Comparison of ENCODE assay signal across 24 mouse cellular contexts in the genomic region with DNA sequence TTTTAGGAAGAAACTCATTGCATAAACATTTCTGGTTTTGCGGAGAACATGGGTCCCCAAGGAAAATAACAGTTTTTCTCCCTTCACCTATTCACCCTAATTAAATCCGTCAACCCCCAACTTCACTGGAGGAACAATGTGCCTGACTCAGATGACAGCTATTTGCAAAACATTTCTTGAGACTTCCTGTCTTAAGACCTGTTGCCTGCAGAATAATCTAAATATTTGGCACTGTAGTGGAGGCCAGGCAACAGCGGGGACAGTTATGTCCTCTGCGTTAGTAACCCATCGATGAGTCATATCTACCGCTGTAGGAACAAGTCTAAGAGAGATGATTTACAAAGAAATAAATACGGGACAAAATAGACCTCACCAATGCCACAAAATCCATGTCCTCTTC. TPM values are rescaled to one million over a fixed set of nuclear protein-coding genes. Genes with fewer than 3 reads are reported as not detected.
A peak's percentile ranks its signal among the peaks of the same experiment; 100 is the strongest.
DNase-seq lines count a peak whose midpoint lies in the region; ATAC-seq lines count a peak whose summit lies in the region.
"Had no signal": no experiment of that assay in that cellular context is flagged by ENCODE, and none has a peak within 500 bp of the region (broad histone marks: within the 10 kb centered on the region; RNA-seq: fewer than 3 reads in every experiment).

No protein-coding gene starts in this region.

- H3K9me3 ChIP-seq in kidney, embryonic 14.5 days (ENCODE audit: control insufficient read depth, low read length): no peaks in the 10 kb centered on the region
- no peaks in the 10 kb centered on the region for H3K9me3 ChIP-seq in lung, embryonic 16.5 days (ENCODE audit: control insufficient read depth, low read length)
- H3K9me3 ChIP-seq in forebrain, embryonic 16.5 days (ENCODE audit: control insufficient read depth, low read length): no peaks in the 10 kb centered on the region
- H3K9me3 ChIP-seq: heart, embryonic 10.5 days; limb, embryonic 13.5 days; megakaryocyte, embryonic 14.5 days; midbrain, embryonic 15.5 days had no signal

- 0 out of 2 replicates have a peak, but pooled peaks cover 7% of the 10 kb centered on the region for H3K4me1 ChIP-seq in kidney, embryonic 14.5 days (ENCODE audit: control insufficient read depth, insufficient read depth, low read length)
- peaks cover 4% of the 10 kb centered on the region; the same call in 1 of the 2 replicates for H3K4me1 ChIP-seq in lung, embryonic 16.5 days (replicated peaks; ENCODE audit: control insufficient read depth, insufficient read depth, low read length)
- no peaks in the 10 kb centered on the region for H3K4me1 ChIP-seq in forebrain, embryonic 16.5 days (replicated peaks; ENCODE audit: control insufficient read depth, insufficient read depth, low read length)
- H3K4me1 ChIP-seq: heart, embryonic 10.5 days; limb, embryonic 13.5 days; midbrain, embryonic 15.5 days had no signal

- H3K4me2 ChIP-seq in kidney, embryonic 14.5 days (replicated peaks; ENCODE audit: low read depth, low read length): no peak overlapping the region
- H3K4me2 ChIP-seq in lung, embryonic 16.5 days (ENCODE audit: low read depth, low read length): no peak overlapping the region
- H3K4me2 ChIP-seq in forebrain, embryonic 16.5 days (ENCODE audit: low read length): no peak overlapping the region
- H3K4me2 ChIP-seq: hindbrain, embryonic 14.5 days; limb, embryonic 13.5 days; midbrain, embryonic 15.5 days had no signal

- H3K36me3 ChIP-seq in kidney, embryonic 14.5 days (ENCODE audit: control insufficient read depth, insufficient read depth, low read length): no peaks in the 10 kb centered on the region
- H3K36me3 ChIP-seq in lung, embryonic 16.5 days (ENCODE audit: control insufficient read depth, insufficient read depth, low read length): no peaks in the 10 kb centered on the region
- H3K36me3 ChIP-seq in forebrain, embryonic 16.5 days (ENCODE audit: control insufficient read depth, insufficient read depth): no peaks in the 10 kb centered on the region
- H3K36me3 ChIP-seq: heart, embryonic 10.5 days; limb, embryonic 13.5 days; midbrain, embryonic 15.5 days had no signal

- no peak for ATAC-seq in kidney, embryonic 14.5 days (ENCODE audit: low FRiP score, low TSS enrichment)
- ATAC-seq in lung, embryonic 16.5 days (ENCODE audit: low read depth): peak; percentile 67; the same call in 1 of the 2 replicates
- no peak for ATAC-seq in forebrain, embryonic 16.5 days
- ATAC-seq: midbrain, embryonic 15.5 days had no signal

- WGBS in kidney, embryonic 14.5 days: 78% methylated on average over 7 of the region's 7 CpGs
- WGBS in lung, embryonic 16.5 days: 41% methylated on average over 7 of the region's 7 CpGs
- WGBS in forebrain, embryonic 16.5 days: 87% methylated on average over 7 of the region's 7 CpGs

- no peak overlapping the region for H3K27ac ChIP-seq in kidney, embryonic 14.5 days (ENCODE audit: low read depth, low read length)
- H3K27ac ChIP-seq in lung, embryonic 16.5 days (ENCODE audit: low read length): no peak overlapping the region
- H3K27ac ChIP-seq in forebrain, embryonic 16.5 days (ENCODE audit: low read length): no peak overlapping the region
- H3K27ac ChIP-seq: gastrocnemius, adult 2 months; heart, embryonic 10.5 days; hindbrain, embryonic 14.5 days; limb, embryonic 13.5 days; liver, embryonic 14.5 days; midbrain, embryonic 15.5 days had no signal

- DNase-seq in kidney, adult 9 months: peak; percentile 43
- DNase-seq in lung, postnatal 4 days: no peak
- DNase-seq in NIH3T3 (ENCODE audit: low read depth): peak; percentile 37
- peak; percentile 42 for DNase-seq in lung, postnatal 36 days
- no peak for DNase-seq in layer of hippocampus, postnatal 14 days (ENCODE audit: low spot score in 2 of 2)
- DNase-seq: adrenal gland, postnatal 25 days; cerebellum, adult 11-12 months; cerebellum, postnatal 14 days; embryo, embryonic 11 days; gastrocnemius, adult 2 months; heart, postnatal 14 days; spleen, adult 18-20 months; thymus, postnatal 4 days had no signal

- no peak overlapping the region for H3K9ac ChIP-seq in kidney, embryonic 14.5 days (ENCODE audit: low read depth, low read length)
- no peak overlapping the region for H3K9ac ChIP-seq in lung, embryonic 16.5 days (ENCODE audit: low read length)
- no peak overlapping the region for H3K9ac ChIP-seq in forebrain, embryonic 16.5 days (replicated peaks; ENCODE audit: low read depth, low read length)
- H3K9ac ChIP-seq: hindbrain, embryonic 14.5 days; limb, embryonic 13.5 days; liver, embryonic 14.5 days; midbrain, embryonic 15.5 days had no signal

- H3K4me3 ChIP-seq in kidney, embryonic 14.5 days (ENCODE audit: low read length): no peak overlapping the region
- H3K4me3 ChIP-seq in lung, embryonic 16.5 days (ENCODE audit: low read length): no peak overlapping the region
- H3K4me3 ChIP-seq in forebrain, embryonic 16.5 days (replicated peaks; ENCODE audit: low read length): no peak overlapping the region
- H3K4me3 ChIP-seq: gastrocnemius, adult 2 months; heart, embryonic 10.5 days; limb, embryonic 13.5 days; megakaryocyte, embryonic 14.5 days; midbrain, embryonic 15.5 days; myocyte had no signal

- no peaks in the 10 kb centered on the region for H3K27me3 ChIP-seq in kidney, embryonic 14.5 days (ENCODE audit: control insufficient read depth, insufficient read depth, low read length)
- H3K27me3 ChIP-seq in lung, embryonic 16.5 days (ENCODE audit: control insufficient read depth, insufficient read depth, low read depth, low read length): no peaks in the 10 kb centered on the region
- H3K27me3 ChIP-seq in forebrain, embryonic 16.5 days (replicated peaks; ENCODE audit: control insufficient read depth, insufficient read depth, low read length): no peaks in the 10 kb centered on the region
- H3K27me3 ChIP-seq: CH12.LX; limb, embryonic 13.5 days; megakaryocyte, embryonic 14.5 days; midbrain, embryonic 15.5 days had no signal

RNA-seq across cellular contexts. Expression of gene Fez2, which starts 26.9 kb away (rescaled TPM):
- 30.8 and 42.0 TPM in 2 replicates for polyA plus RNA-seq in kidney, embryonic 14.5 days (2014; fragmentation: Nextera tagmentation; extraction: Ambion mirVana)
- polyA plus RNA-seq in lung, embryonic 16.5 days (2015; fragmentation: Nextera tagmentation; extraction: Ambion mirVana): 34.0 and 35.5 TPM in 2 replicates
- polyA plus RNA-seq in forebrain, embryonic 16.5 days (2015; fragmentation: Nextera tagmentation; extraction: Ambion mirVana): 40.2 and 46.7 TPM in 2 replicates
- total RNA-seq in layer of hippocampus, postnatal 14 days (2021): 10 to 100 TPM; 31.6 to 34.9 TPM

Comparison
In these comparisons a context has a peak if more than half of its experiments do, and no peak if none do; other contexts are left out.
1. DNase-seq: peak in kidney, adult 9 months (single experiment), NIH3T3 (single experiment) and lung, postnatal 36 days (single experiment); none in lung, postnatal 4 days (0 of 2) and layer of hippocampus, postnatal 14 days (0 of 2).